Mouse (Mus musculus) liver, embryonic 15.5 days (tissue): ENCODE data around the gene Pkp1. TPM values are rescaled to one million over a fixed set of nuclear protein-coding genes. Genes with fewer than 3 reads are reported as not detected.

Source experiments
- ATAC-seq: fragments of 200-750 bp; cut with Nextera tagmentation; 2 replicates; pipeline ENCODE4 v1.8.0; 2017; ENCODE audit warnings: moderate number of reproducible peaks, mild to moderate bottlenecking, moderate library complexity; ENCODE audit not compliant: insufficient read depth
- H3K27ac ChIP-seq: fragments of 300-500 bp; sonication (generic); replicated peaks from 2 replicates; pipeline ENCODE4 v1.5.1; 2015; ENCODE audit warnings: mild to moderate bottlenecking, inconsistent platforms
- H3K27me3 ChIP-seq: fragments of 300-500 bp; sonication (generic); 2 replicates; pipeline ENCODE4 v1.6.1; 2015; ENCODE audit warnings: mild to moderate bottlenecking, inconsistent platforms
- H3K36me3 ChIP-seq: fragments of 300-500 bp; sonication (generic); replicated peaks from 2 replicates; pipeline ENCODE4 v1.6.1; 2015; ENCODE audit warnings: moderate library complexity, mild to moderate bottlenecking, inconsistent platforms
- H3K4me1 ChIP-seq: fragments of 300-500 bp; sonication (generic); replicated peaks from 2 replicates; pipeline ENCODE4 v1.6.1; 2015; ENCODE audit warnings: inconsistent platforms
- H3K4me2 ChIP-seq: fragments of 300-500 bp; sonication (generic); 2 replicates; pipeline ENCODE4 v1.6.1; 2015; ENCODE audit warnings: moderate library complexity, mild to moderate bottlenecking, inconsistent platforms
- H3K4me3 ChIP-seq: fragments of 300-500 bp; sonication (generic); replicated peaks from 2 replicates; pipeline ENCODE4 v1.5.1; 2015; ENCODE audit warnings: mild to moderate bottlenecking, inconsistent platforms
- H3K9ac ChIP-seq: fragments of 300-500 bp; sonication (generic); 2 replicates; pipeline ENCODE4 v1.6.1; 2015; ENCODE audit warnings: moderate library complexity, mild to moderate bottlenecking, inconsistent platforms
- H3K9me3 ChIP-seq: fragments of 300-500 bp; sonication (generic); replicated peaks from 2 replicates; pipeline ENCODE4 v1.6.1; 2016; ENCODE audit warnings: inconsistent platforms
- WGBS: fragments of 180-500 bp; shearing (Covaris S2); methylation state at CpG from one replicate; pipeline ENCODE4 v1.1.7; 2015; ENCODE audit warnings: mixed read lengths; ENCODE audit not compliant: insufficient replicate concordance; 5-methylcytosine and 5-hydroxymethylcytosine counted together
- polyA plus RNA-seq: library from polyadenylated mRNA; unstranded; fragments of >200 nt; fragmentation: Nextera tagmentation; extraction: Ambion mirVana; gene quantifications from 2 replicates; pipeline ENCODE4 v1.2.1, GENCODE M21; 2015

Pkp1 gene
- polyA plus RNA-seq, 1 experiment from 2014 or later: not detected

DNA sequence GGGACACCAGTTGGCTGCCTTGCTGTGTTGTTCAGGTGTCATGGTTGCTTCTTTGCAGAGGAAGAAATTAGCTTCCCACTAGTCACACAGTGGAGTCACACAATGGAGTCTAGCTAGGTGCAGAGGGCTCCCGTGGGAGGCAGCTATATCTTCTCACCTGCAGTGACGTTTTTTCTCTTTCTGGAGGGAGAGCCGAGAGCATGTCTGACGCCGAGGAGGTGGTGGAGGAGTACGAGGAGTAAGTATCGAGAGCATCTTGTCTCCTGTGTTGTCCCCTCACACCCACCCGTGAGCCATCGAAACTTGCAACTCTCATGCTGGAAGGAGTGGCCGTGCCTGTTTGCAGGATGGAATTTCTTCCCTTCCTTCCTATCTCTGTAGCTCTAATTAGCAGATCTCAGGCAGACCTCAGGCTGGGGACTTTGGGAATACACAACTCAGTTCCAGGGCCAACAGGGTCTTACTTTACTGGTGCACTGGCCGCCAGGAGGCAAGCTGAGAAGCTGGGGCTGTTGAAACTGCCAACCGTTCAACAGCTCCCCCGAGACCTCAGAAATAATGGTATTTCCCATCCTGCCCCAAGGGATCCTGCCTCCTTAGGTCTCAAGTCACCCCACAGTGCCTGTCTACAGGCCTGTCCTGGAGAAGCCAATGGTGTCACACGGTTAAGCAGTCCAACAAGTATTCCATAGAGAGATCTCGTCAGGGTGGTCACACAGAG lies 78.2 kb downstream of the Pkp1 start:
- H3K4me1 ChIP-seq: no peaks in the 10 kb centered on the region
- H3K36me3 ChIP-seq: no peaks in the 10 kb centered on the region
- H3K27ac ChIP-seq: no peak overlapping the region
- no peak overlapping the region for H3K9ac ChIP-seq
- H3K9me3 ChIP-seq: no peaks in the 10 kb centered on the region
- 57% methylated on average over 15 of the region's 15 CpGs for WGBS
- H3K4me3 ChIP-seq: no peak overlapping the region
- no peak for ATAC-seq
- H3K4me2 ChIP-seq: no peak overlapping the region
- H3K27me3 ChIP-seq: peaks cover 25% of the 10 kb centered on the region

DNA sequence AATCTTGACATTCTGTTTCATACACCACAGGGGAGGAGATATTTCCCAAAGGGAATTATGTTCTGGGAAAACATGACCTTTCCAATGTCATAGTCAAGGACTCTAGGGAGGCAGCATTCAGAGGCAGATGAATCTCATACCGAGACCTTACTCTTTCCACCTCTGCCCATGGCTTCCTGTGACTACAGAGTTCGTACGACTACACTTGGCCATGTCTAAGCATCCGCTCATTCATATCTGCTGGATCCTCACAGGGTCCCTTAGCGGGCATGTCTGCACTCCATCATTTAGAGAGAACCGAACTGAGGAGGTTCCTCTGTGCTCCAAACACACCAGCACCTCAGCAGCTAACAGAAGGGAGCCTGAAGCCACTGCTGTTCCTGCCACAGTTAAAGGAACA lies 79.9 kb downstream of the Pkp1 start:
- 65% methylated on average over 6 of the region's 6 CpGs for WGBS
- no peak for ATAC-seq
- no peaks in the 10 kb centered on the region for H3K9me3 ChIP-seq

DNA sequence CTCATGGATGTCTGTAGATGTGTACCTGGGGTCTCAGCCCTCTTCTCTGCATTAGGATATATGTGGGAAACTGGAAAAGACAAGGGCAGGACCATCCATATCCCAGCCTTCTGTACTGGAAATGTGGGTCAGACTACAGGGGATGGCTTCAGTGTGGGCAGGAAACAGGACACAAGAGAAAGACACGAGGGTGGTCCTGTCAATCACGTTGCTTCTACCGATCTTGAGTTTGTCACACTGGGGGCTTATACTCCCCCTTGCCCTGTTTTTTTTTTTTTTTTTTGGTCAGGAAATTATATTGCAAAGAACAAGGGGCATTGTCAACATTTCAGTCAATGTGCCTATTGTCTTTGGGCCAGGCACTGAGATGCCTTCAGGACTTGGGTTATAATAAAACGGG lies 80.4 kb downstream of the Pkp1 start:
- no peak for ATAC-seq
- Histone ChIP-seq H3K9ac (no peak overlapping the region), H3K4me1 (no peaks in the 10 kb centered on the region), H3K4me3 (no peak overlapping the region), H3K9me3 (no peaks in the 10 kb centered on the region), H3K27ac (no peak overlapping the region), H3K36me3 (no peaks in the 10 kb centered on the region), H3K4me2 (no peak overlapping the region), H3K27me3 (peaks cover 28% of the 10 kb centered on the region)
- WGBS: 36% methylated on average over 4 of the region's 4 CpGs

More for the DNA sequence above, 79.9 kb downstream of the Pkp1 start:
- H3K36me3 ChIP-seq: no peaks in the 10 kb centered on the region
- H3K4me3 ChIP-seq: no peak overlapping the region
- H3K27me3 ChIP-seq: peaks cover 26% of the 10 kb centered on the region
- H3K9ac ChIP-seq: no peak overlapping the region
- no peak overlapping the region for H3K27ac ChIP-seq
- no peak overlapping the region for H3K4me2 ChIP-seq
- no peaks in the 10 kb centered on the region for H3K4me1 ChIP-seq

DNA sequence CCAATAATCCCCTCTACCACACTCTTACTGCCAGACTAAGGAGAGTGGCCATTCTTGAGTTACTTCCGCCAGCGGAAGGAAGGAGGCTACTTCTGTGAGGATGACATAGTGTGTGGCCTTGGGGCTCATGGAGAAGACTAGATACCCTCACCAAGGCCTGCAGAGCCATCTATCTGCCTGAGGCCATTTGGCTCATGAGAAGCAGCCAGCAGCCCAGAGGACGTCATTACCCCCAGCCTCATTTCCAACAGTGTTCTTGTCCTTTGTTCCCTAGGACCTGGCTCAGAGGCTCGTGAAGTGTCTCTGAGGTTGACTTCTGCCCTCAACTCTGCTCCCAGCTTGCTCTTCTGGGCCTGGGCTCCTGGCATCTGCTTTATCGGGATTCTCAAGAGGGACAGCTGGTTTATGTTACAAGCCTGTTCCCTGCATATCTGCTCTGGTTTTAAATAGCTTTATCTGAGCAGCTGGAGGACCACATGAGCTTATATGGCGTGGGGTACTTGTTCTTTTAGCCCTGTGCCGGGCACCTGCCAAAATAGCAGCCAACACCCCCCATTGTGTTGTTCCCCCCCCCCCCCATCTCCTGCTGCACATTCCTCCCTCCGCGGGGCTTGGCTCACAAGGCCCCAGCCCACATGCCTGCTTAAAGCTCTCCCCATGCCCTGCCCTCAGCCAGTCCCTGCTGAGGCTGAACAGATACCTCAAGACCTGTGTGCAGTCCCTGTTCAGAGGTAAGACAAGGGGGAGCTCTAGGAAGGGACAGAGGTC lies 83.1 kb downstream of the Pkp1 start, which contains the start of gene Tnnt2:
Gene Tnnt2, plus strand, starts transcription at position 639 of the 768 bp plus-strand sequence.
- no peak within 1 kb of the TSS for H3K9ac ChIP-seq
- H3K4me2 ChIP-seq: no peak within 1 kb of the TSS
- H3K9me3 ChIP-seq: no peaks in the 10 kb centered on the region
- peaks cover 39% of the 10 kb centered on the region for H3K27me3 ChIP-seq
- no peaks in the 10 kb centered on the region for H3K36me3 ChIP-seq
- H3K27ac ChIP-seq: no peak within 1 kb of the TSS
- ATAC-seq: no peak
- no peaks in the 10 kb centered on the region for H3K4me1 ChIP-seq
- H3K4me3 ChIP-seq: no peak within 1 kb of the TSS
- 47% methylated on average over 9 of the region's 9 CpGs for WGBS

DNA sequence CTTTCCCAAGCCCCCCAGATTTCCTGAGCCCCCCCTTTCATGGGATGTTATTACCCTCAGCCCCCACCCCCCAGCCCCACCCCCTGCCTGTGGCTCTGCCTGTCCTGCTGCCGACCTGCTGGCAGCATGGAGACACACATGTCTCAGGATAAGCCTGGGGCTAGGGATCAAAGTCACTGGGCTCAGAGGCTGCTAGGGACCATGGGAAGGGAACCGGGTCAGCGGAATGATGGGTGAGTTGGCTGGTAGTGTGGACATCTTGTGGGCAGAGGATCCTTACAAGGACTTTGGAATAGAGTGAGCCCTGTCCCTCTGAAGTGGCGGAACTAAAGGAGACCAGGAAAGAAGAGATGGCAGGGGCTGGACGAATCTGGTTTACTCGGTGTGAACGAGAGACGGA lies 84.0 kb downstream of the Pkp1 start:
- 74% methylated on average over 8 of the region's 8 CpGs for WGBS
- Histone ChIP-seq H3K27me3 (peaks cover 39% of the 10 kb centered on the region), H3K27ac (no peak overlapping the region), H3K4me3 (no peak overlapping the region), H3K9me3 (no peaks in the 10 kb centered on the region), H3K4me1 (no peaks in the 10 kb centered on the region), H3K9ac (no peak overlapping the region), H3K4me2 (no peak overlapping the region), H3K36me3 (no peaks in the 10 kb centered on the region)
- ATAC-seq: no peak

DNA sequence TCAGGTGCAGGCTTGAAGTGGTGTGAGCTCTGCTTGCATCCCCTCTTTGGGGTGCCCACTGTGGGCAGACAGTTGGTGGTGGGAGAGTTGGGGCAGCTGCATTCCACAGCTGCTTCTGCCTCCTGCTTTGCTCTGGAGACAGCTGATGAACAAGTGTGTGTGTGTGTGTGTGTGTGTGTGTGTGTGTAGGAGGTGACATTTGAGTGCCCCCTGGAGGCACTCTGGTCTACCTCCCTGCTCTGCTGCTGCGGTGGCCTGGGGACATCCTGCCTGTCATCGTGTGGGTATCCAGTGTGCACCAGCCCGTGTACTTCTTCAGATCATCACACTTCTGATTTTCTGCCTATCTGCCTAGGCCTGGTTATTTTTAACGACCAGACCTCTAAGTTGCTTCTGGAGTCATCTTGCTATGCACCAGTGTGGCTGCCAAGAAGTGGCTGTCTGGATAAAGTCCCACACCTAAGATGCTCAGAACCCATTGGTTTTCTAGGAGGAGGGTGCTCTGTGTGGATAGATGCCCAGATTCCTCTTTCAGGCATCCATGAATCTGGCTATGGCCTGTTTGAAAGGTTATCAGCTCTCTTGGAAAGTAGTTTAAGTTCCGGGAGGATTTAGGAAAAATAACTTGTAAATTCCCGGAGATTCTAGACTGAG lies 84.7 kb downstream of the Pkp1 start:
- no peak for ATAC-seq
- H3K36me3 ChIP-seq: no peaks in the 10 kb centered on the region
- H3K9me3 ChIP-seq: no peaks in the 10 kb centered on the region
- peaks cover 39% of the 10 kb centered on the region for H3K27me3 ChIP-seq
- no peak overlapping the region for H3K4me2 ChIP-seq
- no peaks in the 10 kb centered on the region for H3K4me1 ChIP-seq
- H3K9ac ChIP-seq: no peak overlapping the region
- H3K4me3 ChIP-seq: no peak overlapping the region
- H3K27ac ChIP-seq: no peak overlapping the region
- WGBS: 48% methylated on average over 6 of the region's 6 CpGs

DNA sequence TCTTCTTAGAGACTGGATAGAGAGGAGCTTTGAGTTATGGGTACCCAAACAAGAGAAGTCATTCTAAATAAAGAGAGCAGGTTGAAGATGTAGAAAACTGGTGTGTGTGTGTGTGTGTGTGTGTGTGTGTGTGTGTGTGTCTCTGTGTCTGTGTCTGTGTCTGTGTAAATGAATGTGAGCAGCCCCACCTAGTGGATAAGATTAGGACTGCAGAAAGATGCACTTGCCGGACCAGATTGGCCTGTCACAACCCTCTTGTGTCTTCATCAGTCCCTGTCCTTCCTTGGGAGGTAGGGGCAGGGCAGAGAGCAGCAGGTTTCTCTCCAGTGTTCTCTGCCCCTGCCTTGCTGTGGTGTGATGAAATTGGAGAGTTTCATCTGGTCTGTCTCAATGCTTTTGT lies 90.1 kb downstream of the Pkp1 start:
- no peaks in the 10 kb centered on the region for H3K36me3 ChIP-seq
- H3K4me3 ChIP-seq: no peak overlapping the region
- no peak for ATAC-seq
- no peaks in the 10 kb centered on the region for H3K4me1 ChIP-seq
- no peaks in the 10 kb centered on the region for H3K9me3 ChIP-seq
- H3K27ac ChIP-seq: no peak overlapping the region
- peaks cover 27% of the 10 kb centered on the region; the same call in 1 of the 2 replicates for H3K27me3 ChIP-seq
- no peak overlapping the region for H3K4me2 ChIP-seq
- WGBS: 33% methylated on average over 1 of the region's 1 CpGs
- H3K9ac ChIP-seq: no peak overlapping the region

DNA sequence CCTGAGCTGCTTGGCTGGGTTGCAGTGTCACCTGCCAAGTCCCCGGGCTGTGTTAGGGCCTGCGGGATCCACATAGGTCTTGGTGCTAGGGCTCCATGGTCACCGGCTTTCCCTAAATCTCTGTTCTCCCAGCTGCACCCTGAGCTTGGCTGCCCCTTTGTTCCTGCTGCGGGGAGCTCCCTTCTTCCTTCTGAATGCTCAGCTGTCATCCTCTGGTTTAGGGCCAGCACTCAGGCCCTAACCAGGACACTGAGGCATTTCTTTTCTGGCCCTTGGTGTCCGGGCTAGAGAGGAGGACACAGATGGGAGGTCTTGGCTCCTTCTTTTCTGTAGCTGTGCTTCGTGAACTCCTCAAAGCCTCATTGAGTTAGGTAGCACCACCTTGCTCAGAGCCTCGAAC lies 97.2 kb downstream of the Pkp1 start:
- H3K36me3 ChIP-seq: no peaks in the 10 kb centered on the region
- H3K4me1 ChIP-seq: peaks cover 7% of the 10 kb centered on the region
- ATAC-seq: no peak
- no peak overlapping the region for H3K27ac ChIP-seq
- no peak overlapping the region for H3K4me3 ChIP-seq
- H3K27me3 ChIP-seq: peaks cover 79% of the 10 kb centered on the region
- H3K9ac ChIP-seq: no peak overlapping the region
- 64% methylated on average over 7 of the region's 7 CpGs for WGBS
- H3K4me2 ChIP-seq: no peak overlapping the region
- no peaks in the 10 kb centered on the region for H3K9me3 ChIP-seq

Other genes with a start within 250 kb of the Pkp1 start
- gene Csrp1, start 199.1 kb downstream of the Pkp1 start, polyA plus RNA-seq: 32.7 and 33.8 TPM in 2 replicates
- 6.2 and 6.7 TPM in 2 replicates for gene Phlda3, start 153.1 kb downstream of the Pkp1 start, polyA plus RNA-seq
- 15.5 and 23.2 TPM in 2 replicates for gene Tnni1, start 139.8 kb downstream of the Pkp1 start, polyA plus RNA-seq
- 0.30 and 0.56 TPM in 2 replicates for gene Lad1, start 100.6 kb downstream of the Pkp1 start, polyA plus RNA-seq
- gene Tnnt2, start 82.9 kb downstream of the Pkp1 start, polyA plus RNA-seq: 8.0 and 11.4 TPM in 2 replicates
- gene Igfn1, start 87.1 kb upstream of the Pkp1 start, polyA plus RNA-seq: not detected in 2 replicates
- gene Tmem9, start 88.9 kb upstream of the Pkp1 start, polyA plus RNA-seq: 81.4 and 95.3 TPM in 2 replicates
- not detected in 2 replicates for gene Ascl5, start 131.6 kb upstream of the Pkp1 start, polyA plus RNA-seq
- gene Cacna1s, start 133.5 kb upstream of the Pkp1 start, polyA plus RNA-seq: 0.36 and 0.52 TPM in 2 replicates
- gene Kif21b, start 212.2 kb upstream of the Pkp1 start, polyA plus RNA-seq: 1.1 and 1.5 TPM in 2 replicates